Mouse (Mus musculus): ENCODE data around the gene Slc1a4.

Gene Slc1a4

DNA sequence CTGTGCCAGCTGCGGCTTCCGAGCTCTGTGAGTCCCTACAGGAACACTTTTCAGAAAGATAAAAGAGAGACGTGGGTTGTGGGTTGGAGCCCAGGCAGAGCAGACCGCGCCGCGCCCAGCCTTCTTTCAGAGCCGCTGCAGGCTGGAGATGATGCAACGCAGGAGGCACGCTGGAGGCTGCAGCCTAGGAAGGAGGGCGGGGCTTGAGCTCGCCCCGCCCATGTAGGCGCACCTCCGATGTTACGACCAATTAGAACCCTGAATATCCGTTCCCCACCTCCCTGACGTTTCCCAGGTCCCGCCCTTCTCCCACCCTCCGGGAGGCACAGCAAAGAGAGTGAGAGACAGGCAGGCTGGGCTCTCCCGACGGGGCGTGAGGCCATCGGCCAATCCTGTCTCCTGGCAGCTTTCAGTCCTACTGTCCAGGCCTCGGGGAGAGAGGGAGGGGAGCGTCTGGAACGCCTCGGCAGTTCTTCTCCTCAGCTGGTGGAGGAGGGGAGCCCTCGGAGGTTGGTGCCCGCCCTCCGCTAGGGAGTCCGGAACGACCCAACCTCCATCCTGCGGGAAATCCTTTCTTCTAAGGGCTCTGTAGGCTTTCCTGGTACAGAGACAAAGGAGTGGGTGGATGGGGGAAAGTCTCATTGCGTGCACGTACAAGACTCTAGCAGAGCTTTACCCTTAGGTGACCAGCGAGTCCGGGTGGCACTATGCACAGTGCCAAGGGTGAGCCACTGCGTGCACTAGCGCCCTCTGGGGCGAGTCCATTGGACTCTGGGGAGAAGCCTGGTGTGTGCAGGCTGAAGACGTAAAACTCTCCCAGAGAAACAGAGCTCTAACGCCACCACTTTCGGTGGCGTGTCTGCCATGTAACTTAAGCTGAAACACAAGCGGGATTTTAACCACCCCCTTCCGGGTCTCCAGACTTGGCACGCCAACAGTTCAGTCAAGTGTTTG is at the start of gene Slc1a4:
TSS of gene Slc1a4 (minus strand) at position 153 of the 954 bp plus-strand sequence.
- DNase-seq (ENCODE audit: low spot score in 2 of 2): peak; percentile 88 to 92

DNA sequence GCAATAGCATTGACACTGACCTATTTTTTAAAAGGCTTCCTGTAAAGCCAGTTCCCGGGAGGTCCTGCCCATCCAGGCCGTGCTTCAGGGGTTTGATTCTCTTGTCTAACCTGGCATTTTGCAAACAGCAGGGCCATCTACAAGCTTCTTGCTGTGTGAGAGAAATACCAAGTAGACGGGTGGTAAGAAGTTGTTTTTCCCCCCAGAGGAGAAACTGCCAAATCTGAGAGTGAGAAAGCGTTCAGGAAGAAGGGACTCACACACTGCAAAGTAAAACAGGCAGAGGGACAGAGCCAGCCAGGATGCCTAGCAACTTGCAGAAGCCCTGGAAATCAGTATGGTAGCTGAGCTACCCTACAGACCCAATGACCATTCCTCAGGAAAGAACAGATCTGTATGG is 47.6 kb upstream of the Slc1a4 start:
- no peak for DNase-seq (ENCODE audit: low spot score in 2 of 2)

DNA sequence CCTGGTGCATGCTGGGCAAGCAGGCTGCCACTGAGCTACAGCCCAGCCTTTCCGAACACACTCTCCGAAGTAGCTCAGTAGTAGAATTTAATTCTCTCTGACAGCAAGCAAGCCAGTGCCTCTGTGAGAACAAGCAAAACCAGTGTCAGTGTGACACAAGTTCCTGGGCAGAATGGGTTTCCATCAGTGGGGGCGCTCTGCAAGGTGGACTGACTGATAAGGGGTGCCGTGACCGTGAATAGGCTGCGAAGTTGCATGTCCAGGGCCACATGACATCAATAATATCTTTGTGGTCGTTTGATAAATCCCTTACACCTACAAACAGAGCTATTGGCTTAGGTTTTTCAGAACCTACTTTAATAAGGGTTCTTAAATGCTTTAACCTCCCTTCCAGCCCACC is 44.1 kb upstream of the Slc1a4 start:
- DNase-seq (ENCODE audit: low spot score in 2 of 2): no peak

DNA sequence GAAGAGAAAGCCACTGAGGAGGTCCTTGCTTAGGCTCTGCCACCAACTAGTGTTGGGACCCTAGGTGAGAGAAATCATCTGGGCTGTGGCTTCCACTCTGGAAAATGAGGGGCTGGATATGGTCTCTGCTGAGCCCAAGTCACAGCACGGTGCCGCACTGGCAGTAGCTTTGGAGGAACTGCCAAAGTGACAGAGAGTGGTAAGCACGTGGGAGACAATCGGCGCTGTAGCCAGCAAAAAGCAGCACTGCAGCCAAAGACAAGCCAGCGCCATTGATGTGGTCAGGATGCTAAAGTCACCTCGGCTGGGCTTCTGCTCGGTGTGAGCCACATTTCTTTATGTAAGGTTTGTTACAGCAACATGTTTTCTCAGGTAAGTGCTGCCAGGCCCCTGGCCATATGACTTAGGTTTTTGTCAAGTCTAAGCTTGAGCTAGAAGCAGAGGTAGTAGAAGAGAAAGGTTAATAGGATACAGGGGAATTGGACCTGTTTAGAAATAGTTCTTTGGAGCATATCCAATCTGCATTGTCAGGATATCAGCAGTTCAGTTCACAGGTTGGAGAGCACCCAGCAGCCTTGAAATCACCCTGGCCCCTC is 40.2 kb upstream of the Slc1a4 start:
- DNase-seq (ENCODE audit: low spot score in 2 of 2): no peak

DNA sequence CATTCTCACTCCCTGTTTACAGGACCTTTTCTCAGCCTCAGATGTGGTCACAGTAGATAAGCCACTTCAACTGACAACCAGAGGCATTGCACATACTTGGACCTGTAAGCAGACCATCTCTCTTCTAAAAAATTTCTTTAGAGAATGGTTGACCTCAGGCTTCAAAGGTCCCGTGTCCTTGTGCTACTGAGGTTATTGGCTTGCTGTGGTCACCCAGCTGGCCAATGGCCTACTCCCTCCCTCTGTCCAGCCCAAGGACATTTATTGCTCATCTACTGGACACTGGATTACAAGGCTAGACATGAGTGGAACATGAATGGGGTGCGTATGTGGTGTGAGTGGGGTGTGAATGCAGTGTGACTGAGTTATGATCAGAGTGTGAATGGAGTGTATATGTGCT is 38.0 kb upstream of the Slc1a4 start:
- DNase-seq (ENCODE audit: low spot score in 2 of 2): no peak

DNA sequence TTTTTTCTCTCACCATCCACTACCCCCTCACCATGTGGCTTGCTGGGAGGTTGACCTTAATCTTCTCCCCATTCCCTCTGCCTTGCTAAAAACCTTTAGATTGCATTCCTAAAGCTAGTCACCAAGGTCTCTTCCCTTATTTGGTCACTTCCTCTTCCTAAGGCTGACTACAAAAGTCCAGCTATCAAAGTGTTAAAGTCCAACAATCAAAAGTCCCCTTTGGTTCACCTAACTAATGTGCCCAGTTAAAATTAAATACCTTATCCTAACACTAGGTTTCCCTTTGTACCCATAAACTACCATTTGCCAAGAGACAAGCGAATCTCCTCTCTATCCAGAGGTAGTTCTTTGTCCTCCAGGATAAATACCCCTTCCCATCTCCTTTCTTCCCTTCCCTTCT is 33.9 kb upstream of the Slc1a4 start:
- no peak for DNase-seq (ENCODE audit: low spot score in 2 of 2)

DNA sequence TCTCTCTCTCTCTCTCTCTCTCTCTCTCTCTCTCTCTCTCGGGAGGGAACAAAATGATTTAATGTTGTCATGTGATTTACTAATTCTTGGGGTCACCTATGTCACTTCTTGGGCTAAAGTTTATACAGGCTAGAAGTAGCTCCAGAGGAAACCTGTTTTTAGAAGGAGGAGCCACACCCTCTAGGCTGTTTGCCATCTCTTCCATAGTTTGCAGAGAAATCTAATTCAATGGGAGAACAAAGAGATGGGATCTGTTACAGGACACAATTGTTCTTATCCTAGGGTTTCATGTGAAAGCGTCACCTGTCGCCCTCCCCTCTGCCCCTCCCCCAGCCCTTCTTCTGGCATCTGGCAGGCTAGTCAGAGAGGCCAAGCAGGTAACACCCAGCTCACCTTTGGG is 28.8 kb upstream of the Slc1a4 start:
- DNase-seq (ENCODE audit: low spot score in 2 of 2): no peak

DNA sequence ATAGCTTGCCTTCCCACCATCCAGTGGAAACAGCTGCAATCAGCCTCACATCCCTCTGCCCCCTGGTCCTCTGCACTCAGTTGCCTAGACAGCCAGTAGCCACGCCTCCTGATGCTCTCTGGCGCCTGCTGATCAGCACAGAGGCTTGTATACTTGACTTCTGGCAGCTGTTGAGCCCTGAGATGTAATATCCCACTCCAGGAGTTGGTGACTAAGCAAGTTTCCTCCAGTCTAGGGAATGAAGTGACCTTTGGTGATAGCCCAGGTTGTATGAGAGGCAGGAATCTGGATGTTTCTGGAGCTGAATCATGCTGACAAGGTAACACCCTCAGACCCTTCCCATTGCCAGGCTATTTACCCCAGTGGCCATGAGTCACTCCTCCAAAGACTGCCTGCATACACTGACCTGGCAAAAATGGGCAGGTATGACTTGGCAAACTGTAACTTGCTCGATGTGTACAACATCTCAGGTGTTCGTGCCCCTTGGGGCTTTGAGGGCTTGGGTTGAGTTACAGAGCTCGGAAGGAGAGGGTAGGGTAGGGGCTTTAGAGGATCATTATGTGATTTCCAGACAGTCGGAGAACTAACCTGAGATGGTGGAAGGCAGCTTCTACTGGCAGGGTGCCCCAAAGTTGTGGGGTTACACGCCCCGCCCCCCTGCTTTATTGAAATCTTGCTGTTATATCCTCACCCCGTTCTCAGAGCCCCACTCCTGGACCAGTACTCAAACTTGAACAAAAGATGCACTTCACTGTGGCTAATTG is 25.4 kb upstream of the Slc1a4 start:
- DNase-seq (ENCODE audit: low spot score in 2 of 2): no peak

DNA sequence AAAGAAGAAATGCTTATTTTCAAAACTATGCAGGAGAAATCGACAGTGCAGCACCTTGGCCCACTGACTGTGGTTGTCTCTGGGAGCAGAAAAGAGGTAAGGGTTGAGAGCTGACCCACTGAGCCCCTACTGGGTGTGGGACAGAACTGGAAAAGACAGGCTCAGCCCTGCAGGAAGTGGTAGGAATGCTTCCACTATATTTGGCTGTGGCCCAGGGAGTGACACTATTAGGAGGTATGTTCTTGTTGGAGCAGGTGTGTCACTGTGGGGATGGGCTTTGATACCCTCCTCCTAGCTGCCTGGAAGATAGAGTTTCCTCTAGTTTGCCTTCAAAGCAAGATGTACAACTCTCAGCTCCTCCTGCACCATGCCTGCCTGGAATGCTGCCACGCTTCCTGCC is 16.0 kb upstream of the Slc1a4 start:
- DNase-seq (ENCODE audit: low spot score in 2 of 2): no peak

DNA sequence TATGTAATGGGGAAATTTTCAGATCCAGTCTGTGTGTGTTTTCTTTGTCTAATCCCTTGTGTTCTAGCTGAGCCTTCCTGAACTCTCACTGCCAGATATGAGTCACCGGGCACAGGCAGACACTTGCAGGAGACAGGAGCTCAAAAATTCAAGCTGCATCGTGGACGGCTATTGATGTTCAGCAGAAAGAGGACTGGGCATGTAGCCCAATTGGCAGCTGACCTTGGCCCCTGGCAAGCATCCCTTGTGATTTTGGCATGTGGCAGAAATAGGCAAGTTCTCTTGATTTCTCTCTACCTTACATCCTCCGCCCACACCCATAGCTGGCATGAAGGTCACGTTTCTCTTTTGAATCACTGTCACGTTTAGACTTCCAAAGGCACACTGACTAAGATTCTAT is 15.0 kb upstream of the Slc1a4 start:
- no peak for DNase-seq (ENCODE audit: low spot score in 2 of 2)

DNA sequence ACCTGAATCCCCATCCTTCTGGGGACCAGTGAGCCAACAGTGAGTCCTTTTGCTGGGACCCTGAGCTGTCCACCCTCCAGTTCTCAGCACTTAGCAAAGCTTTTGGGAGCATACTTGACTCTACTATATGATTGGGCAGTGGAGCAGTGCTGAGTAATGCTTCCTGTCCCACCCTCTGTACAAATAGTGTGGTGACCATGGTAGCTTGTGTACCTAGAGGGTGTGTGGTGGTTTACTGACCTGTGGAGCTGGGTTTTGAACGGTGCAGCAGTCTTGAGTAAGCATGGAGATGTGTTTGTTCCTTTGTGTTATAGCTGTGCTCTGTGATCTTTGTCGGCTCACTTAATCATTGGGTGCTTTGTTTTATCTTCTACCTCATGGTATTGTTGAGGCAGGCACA is 13.9 kb upstream of the Slc1a4 start:
- no peak for DNase-seq (ENCODE audit: low spot score in 2 of 2)

DNA sequence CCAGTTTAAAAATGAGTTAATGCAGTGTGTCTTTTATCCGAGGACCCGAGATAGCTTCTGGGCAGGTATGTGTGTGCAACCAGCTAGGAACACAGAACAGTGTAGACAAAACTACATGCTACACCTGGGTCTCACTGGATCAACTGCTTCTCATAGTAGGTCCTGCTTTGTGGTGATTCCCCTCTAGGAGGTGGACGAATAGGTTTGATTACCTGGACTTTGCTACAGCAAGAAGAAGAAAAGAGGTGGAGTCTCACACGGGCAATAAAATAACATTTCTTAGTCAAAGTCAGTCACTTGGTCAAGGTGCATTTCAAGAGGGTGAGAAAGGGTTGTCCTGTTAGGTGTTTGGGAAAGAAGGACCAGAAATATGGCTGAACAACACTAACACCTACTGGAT is 11.4 kb upstream of the Slc1a4 start:
- DNase-seq (ENCODE audit: low spot score in 2 of 2): no peak

DNA sequence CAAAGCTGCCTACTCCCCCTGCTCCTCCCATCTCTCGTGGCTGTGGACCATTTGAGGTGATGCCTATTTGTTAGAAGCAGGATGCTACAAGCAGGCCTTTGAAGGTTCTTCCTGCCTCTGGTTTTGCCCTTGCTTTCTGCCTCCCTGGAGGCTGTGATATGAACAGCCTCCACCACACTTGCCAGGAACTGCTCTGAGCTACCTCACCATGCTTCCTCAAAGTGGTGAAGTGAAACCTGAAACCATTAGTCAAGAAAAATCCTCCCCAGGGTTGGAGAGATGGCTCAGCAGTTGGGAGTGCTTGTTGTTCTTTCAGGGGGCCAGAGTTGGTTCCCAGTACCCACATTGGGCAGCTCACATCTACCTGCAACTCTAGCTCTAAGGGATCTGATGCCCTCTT is 9.1 kb upstream of the Slc1a4 start:
- no peak for DNase-seq (ENCODE audit: low spot score in 2 of 2)

DNA sequence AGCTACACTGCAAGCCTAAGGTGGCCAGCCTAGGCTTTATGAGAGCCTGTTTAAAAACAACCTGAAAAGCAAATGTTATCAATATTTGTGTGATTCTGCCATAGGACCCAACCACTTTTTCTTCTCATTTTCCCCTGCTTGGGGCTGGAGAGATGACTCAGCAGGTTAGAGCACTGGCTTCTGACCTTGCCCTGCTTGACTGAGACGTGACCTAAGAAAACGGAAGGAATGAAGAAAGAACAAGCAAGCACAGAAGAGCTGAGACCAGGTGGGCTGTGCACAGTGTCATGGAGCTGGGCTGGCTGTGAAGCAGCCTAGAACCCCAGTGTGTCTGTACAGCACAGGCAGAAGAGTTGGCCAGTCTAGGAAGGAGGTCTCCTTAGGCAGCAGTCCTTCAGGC is 6.2 kb upstream of the Slc1a4 start:
- no peak for DNase-seq (ENCODE audit: low spot score in 2 of 2)

DNA sequence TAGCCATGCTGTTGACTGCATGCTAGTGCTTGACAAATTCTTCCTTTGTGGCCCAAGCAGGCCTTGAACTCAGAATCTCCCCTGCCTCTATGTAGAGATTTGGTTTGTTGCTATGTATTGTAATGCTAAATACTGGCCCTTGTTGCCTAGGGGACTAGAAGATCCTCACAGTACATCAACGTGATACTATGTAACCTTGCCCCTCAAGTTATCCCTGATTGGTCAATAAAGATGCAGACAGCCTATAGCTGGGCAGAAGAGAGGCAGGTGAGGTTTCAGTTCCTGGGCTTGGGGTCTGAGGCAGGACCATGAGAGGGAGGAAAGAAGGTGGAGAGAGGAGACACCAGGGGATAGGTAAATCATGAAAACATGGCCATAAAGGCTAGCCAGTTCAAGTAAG is 1.8 kb upstream of the Slc1a4 start:
- no peak for DNase-seq (ENCODE audit: low spot score in 2 of 2)

DNA sequence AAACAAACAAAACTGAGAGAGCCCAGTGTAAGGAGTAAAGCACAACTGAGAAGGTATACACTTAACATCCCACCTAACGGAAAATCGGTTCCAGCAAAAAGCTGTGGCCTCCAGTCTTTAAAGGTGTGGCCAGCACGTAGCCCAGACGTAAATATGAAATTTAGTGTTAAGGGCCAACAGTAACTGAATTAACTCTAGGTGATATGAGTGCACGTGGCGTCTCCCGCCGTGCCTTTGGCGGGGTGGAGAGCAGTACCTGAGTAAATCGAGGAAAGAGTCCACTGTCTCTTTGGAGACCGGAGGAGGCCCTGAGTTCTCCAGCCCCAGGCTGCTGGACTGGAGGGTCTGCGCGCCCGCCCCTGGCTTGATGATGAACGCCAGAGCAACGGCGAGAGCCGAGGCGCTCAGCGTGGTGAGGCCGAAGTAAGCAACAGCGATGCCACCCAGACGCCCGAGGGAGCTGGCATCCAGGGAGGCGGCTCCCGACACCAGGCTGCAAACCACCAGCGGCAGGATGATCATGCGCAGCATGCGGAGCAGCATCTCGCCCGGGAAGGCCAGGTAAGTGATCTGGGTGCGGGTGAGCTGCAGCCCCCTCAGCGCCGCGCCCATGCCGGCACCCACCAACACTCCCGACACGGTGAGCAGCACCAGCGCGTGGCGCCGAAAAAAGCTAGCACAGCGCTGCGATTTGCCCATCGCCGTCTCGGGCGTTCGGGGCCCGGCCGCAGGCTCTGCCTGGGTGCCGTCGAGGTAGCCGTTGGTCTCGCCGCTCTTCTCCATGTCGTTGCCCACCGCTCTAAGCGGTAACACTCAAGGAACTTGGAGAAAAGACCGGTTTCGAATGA is 599 bp downstream of the Slc1a4 start:
- peak; percentile 52 for DNase-seq (ENCODE audit: low spot score in 2 of 2)

DNA sequence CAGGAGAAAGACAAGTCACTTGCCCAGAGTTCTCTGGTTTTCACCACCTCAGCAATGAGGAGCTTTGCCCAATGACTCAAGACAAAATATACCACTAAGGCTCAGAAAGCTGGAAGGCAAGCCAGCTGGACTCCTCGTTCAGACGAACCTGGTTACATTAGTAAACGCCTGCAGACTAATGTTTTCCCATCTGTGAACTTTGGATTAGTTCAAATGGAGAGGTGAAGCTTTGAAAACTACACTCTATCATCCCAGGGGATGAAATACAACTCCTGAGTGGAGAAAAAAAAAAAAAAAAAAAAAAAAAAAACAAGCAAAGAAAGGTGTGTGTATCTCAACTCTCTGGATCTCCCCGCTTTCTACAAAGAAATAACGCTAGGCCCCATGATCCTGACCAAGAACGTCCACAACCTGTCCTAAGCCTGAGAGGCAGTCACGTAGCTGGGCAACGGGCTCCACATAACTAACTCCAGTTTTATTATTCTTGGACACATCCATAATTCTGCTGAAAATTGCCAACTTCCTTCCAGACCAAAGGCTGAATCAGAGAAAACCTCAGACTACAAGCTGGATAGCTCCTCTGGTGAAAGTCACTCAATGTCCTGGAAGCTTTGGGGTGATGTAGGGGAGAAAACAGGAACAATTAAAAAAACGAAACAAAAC is 1.4 kb downstream of the Slc1a4 start:
- no peak for DNase-seq (ENCODE audit: low spot score in 2 of 2)

DNA sequence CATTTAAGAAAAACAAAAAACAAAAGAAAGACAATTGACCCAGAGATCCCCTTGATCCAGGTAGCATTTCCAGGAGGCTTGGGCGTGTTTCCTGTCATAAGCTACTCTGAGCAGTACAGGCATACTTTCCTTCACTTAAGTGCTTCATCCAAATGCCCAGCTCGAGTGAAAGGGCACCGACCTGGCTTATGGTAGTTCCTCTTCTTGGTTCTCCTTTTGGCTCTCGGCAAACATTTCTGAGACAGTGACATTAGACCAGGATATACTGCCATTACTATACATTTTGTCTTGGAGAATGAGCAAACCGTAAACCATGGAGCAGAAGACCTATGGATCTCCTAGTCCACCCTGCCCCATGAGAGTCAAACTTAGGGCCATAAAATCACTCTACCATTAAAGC is 2.8 kb downstream of the Slc1a4 start:
- no peak for DNase-seq (ENCODE audit: low spot score in 2 of 2)

DNA sequence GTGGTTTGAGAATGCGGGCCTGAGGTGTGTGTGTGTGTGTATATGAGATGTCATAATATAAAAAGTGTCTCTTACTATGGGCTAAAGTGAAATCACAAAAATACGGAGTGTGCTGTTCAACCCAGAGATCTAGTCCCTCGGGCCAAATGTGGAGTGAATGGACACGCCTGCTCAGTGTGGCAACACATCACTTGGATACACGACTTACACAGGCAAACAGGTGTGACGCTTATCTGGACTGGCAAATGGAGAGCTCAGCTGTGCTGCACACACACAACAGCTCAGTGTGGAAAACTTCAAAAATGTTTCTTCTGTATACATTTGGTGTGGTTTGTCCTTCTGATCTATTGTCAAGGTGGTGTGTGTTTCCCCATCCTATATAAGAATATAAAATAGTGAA is 3.7 kb downstream of the Slc1a4 start:
- DNase-seq (ENCODE audit: low spot score in 2 of 2): no peak

DNA sequence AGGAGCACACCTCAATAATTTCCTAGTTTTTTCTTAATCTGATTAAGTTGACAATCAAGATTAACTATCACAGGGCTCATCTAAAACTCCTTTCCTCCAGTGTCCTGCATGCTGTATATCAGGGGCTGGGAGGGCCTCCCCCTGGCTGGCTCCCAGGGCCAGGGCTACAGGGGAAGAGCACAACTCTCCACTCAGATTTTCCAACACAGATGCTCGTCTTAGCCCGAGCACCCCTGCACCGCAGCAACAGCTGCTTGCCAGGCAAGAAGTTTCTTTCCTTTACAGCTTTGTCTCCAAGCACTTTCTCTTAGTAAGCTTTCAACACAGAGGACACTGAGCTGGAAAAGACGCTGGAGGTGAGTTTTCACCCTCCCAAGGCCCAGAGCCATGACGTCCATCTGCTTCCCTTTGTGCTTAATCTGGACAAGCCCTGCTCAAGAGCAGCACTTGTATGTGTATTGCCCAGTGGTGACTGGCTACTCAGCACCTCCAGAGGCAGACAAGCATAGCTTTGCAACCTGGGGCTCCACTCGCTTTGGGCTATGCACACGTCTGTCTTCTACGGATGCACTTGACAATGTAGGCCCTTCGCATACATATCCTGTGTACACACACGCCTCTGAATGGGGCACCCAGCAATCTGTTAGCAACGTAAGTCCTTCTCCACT is 6.1 kb downstream of the Slc1a4 start:
- no peak for DNase-seq (ENCODE audit: low spot score in 2 of 2)

Measured in spleen, postnatal 10 days (tissue).